Mouse (Mus musculus) MEL (cell line): ENCODE measurements around the gene Ecm1. TPM values are rescaled to one million over a fixed set of nuclear protein-coding genes. Genes with fewer than 3 reads are reported as not detected.

Experiments
- DNase-seq: peaks from one replicate; pipeline ENCODE4 v3.0.0; 2011; ENCODE audit warnings: low read depth, low spot score
- H3K27ac ChIP-seq: 2 replicates; pipeline ENCODE4 v1.5.1; 2012; ENCODE audit warnings: low read depth, mild to moderate bottlenecking, control low read depth, low read length, moderate library complexity; ENCODE audit not compliant: control insufficient read depth
- H3K27me3 ChIP-seq, 2 experiments: fragments of 150-350 bp in 1 of 2; sonication (generic) in 1 of 2; 2 replicates each; pipeline ENCODE4 v1.6.1; 2012; ENCODE audit warnings: low read length in 2 of 2, mild to moderate bottlenecking in 2 of 2, improper control_type of control experiment in 1 of 2, moderate library complexity in 1 of 2; ENCODE audit not compliant: insufficient read depth in 2 of 2, control insufficient read depth in 1 of 2
- H3K36me3 ChIP-seq, 2 experiments: 2 replicates each; pipeline ENCODE4 v1.6.1; 2012 to 2014; ENCODE audit warnings: low read length in 2 of 2, improper control_type of control experiment in 1 of 2, inconsistent platforms in 1 of 2, mild to moderate bottlenecking in 1 of 2; ENCODE audit not compliant: insufficient read depth in 2 of 2, control insufficient read depth in 1 of 2
- H3K4me1 ChIP-seq, 2 experiments: fragments of 150-350 bp in 1 of 2; sonication (generic) in 1 of 2; 2 replicates each; pipeline ENCODE4 v1.6.1; 2012; ENCODE audit warnings: low read length in 2 of 2, improper control_type of control experiment in 1 of 2, mild to moderate bottlenecking in 1 of 2; ENCODE audit not compliant: insufficient read depth in 2 of 2, control insufficient read depth in 1 of 2
- H3K4me3 ChIP-seq, 2 experiments: fragments of 150-350 bp in 1 of 2; sonication (generic) in 1 of 2; 2 replicates each; pipeline ENCODE4 v1.5.1; 2012; ENCODE audit warnings: low read depth in 2 of 2, low read length in 2 of 2, mild to moderate bottlenecking in 2 of 2, moderate library complexity in 2 of 2, control low read depth in 1 of 2, improper control_type of control experiment in 1 of 2; ENCODE audit not compliant: control insufficient read depth in 1 of 2, insufficient read depth in 1 of 2
- H3K79me2 ChIP-seq: 2 replicates; pipeline ENCODE4 v1.6.1; 2012; ENCODE audit warnings: mild to moderate bottlenecking, low read length, moderate library complexity; ENCODE audit not compliant: control insufficient read depth, poor library complexity, insufficient read depth
- H3K9ac ChIP-seq: 2 replicates; pipeline ENCODE4 v1.6.1; 2012; ENCODE audit warnings: low read depth, mild to moderate bottlenecking, control low read depth, low read length, moderate library complexity; ENCODE audit not compliant: control insufficient read depth, poor library complexity, severe bottlenecking
- H3K9me3 ChIP-seq: fragments of 150-350 bp; sonication (generic); replicated peaks from 2 replicates; pipeline ENCODE4 v1.6.1; 2012; ENCODE audit warnings: mild to moderate bottlenecking, low read length, improper control_type of control experiment, moderate library complexity; ENCODE audit not compliant: insufficient read depth
- BHLHE40 ChIP-seq: IDR thresholded peaks from 2 replicates; pipeline ENCODE4 v1.6.1; 2012; ENCODE audit warnings: low read depth, mild to moderate bottlenecking, inconsistent platforms, low read length, improper control_type of control experiment, borderline replicate concordance
- CHD2 ChIP-seq: IDR thresholded peaks from 2 replicates; pipeline ENCODE4 v1.6.1; 2011; ENCODE audit warnings: low read length, improper control_type of control experiment
- CTCF ChIP-seq, 3 experiments: IDR thresholded peaks in 2 of 3; conservative IDR thresholded peaks in 1 of 3; 2 replicates each; pipeline ENCODE4 v1.5.1; 2011 to 2012; ENCODE audit warnings: low read length in 3 of 3, low read depth in 2 of 3, mild to moderate bottlenecking in 2 of 3, improper control_type of control experiment in 1 of 3, inconsistent platforms in 1 of 3, mixed read lengths in 1 of 3, moderate library complexity in 1 of 3; ENCODE audit not compliant: control insufficient read depth in 1 of 3, insufficient read depth in 1 of 3, poor library complexity in 1 of 3, severe bottlenecking in 1 of 3
- EP300 ChIP-seq, 2 experiments: IDR thresholded peaks; 2 replicates each; pipeline ENCODE4 v1.6.1; 2011; ENCODE audit warnings: improper control_type of control experiment in 2 of 2, low read length in 2 of 2, low read depth in 1 of 2, mild to moderate bottlenecking in 1 of 2
- HCFC1 ChIP-seq: IDR thresholded peaks from 2 replicates; pipeline ENCODE4 v1.6.1; 2012; ENCODE audit warnings: low read depth, mild to moderate bottlenecking, inconsistent platforms, low read length, improper control_type of control experiment, moderate library complexity
- MAFK ChIP-seq: IDR thresholded peaks from 2 replicates; pipeline ENCODE4 v1.6.1; 2011; ENCODE audit warnings: low read depth, mild to moderate bottlenecking, low read length, improper control_type of control experiment, borderline replicate concordance
- MAX ChIP-seq: IDR thresholded peaks from 2 replicates; pipeline ENCODE4 v1.6.1; 2011; ENCODE audit warnings: low read length, improper control_type of control experiment
- MEF2A ChIP-seq: IDR thresholded peaks from 2 replicates; pipeline ENCODE4 v1.6.1; 2014; ENCODE audit warnings: low read depth, mild to moderate bottlenecking, inconsistent platforms, low read length, improper control_type of control experiment; ENCODE audit not compliant: poor library complexity, insufficient replicate concordance, severe bottlenecking; ENCODE audit errors: extremely low read depth
- MYB ChIP-seq: IDR thresholded peaks from 2 replicates; pipeline ENCODE4 v1.6.1; 2011; ENCODE audit warnings: mild to moderate bottlenecking, low read depth, low read length, improper control_type of control experiment
- MYC ChIP-seq: IDR thresholded peaks from 2 replicates; pipeline ENCODE4 v1.6.1; 2011; ENCODE audit warnings: low read depth, mild to moderate bottlenecking, low read length, improper control_type of control experiment, moderate library complexity
- NRF1 ChIP-seq: IDR thresholded peaks from 2 replicates; pipeline ENCODE4 v1.6.1; 2014; ENCODE audit warnings: low read depth, mild to moderate bottlenecking, inconsistent platforms, low read length, improper control_type of control experiment, moderate library complexity; ENCODE audit not compliant: poor library complexity, insufficient read depth, severe bottlenecking
- POLR2A ChIP-seq, 2 experiments: IDR thresholded peaks; 2 replicates each; pipeline ENCODE4 v1.6.1; 2011 to 2012; ENCODE audit warnings: low read length in 2 of 2, mild to moderate bottlenecking in 2 of 2, control low read depth in 1 of 2, improper control_type of control experiment in 1 of 2, low read depth in 1 of 2, moderate library complexity in 1 of 2; ENCODE audit not compliant: control insufficient read depth in 1 of 2, insufficient read depth in 1 of 2, poor library complexity in 1 of 2
- POLR2AphosphoS2 ChIP-seq: IDR thresholded peaks from 2 replicates; pipeline ENCODE4 v1.6.1; 2011; ENCODE audit warnings: low read length, improper control_type of control experiment
- SIN3A ChIP-seq: IDR thresholded peaks from 2 replicates; pipeline ENCODE4 v1.6.1; 2012; ENCODE audit warnings: low read length, improper control_type of control experiment, inconsistent platforms
- TAL1 ChIP-seq: IDR thresholded peaks from 2 replicates; pipeline ENCODE4 v1.6.1; 2012; ENCODE audit warnings: mild to moderate bottlenecking, inconsistent platforms, low read length, moderate library complexity, mixed read lengths
- TBP ChIP-seq: IDR thresholded peaks from 2 replicates; pipeline ENCODE4 v1.8.0; 2011; ENCODE audit warnings: low read depth, low read length, improper control_type of control experiment
- TCF12 ChIP-seq: IDR thresholded peaks from 2 replicates; pipeline ENCODE4 v1.6.1; 2014; ENCODE audit warnings: low read depth, mild to moderate bottlenecking, inconsistent platforms, low read length, improper control_type of control experiment, moderate library complexity
- UBTF ChIP-seq: IDR thresholded peaks from 2 replicates; pipeline ENCODE4 v1.6.1; 2012; ENCODE audit warnings: low read depth, mild to moderate bottlenecking, inconsistent platforms, low read length, improper control_type of control experiment, moderate library complexity, borderline replicate concordance; ENCODE audit not compliant: insufficient read depth
- USF1 ChIP-seq: IDR thresholded peaks from 2 replicates; pipeline ENCODE4 v1.6.1; 2014; ENCODE audit warnings: low read depth, mild to moderate bottlenecking, inconsistent platforms, low read length, improper control_type of control experiment, moderate library complexity
- USF2 ChIP-seq, 2 experiments: IDR thresholded peaks; 2 replicates each; pipeline ENCODE4 v1.6.1; 2011 to 2012; ENCODE audit warnings: improper control_type of control experiment in 2 of 2, low read length in 2 of 2, borderline replicate concordance in 1 of 2, inconsistent platforms in 1 of 2, low read depth in 1 of 2, mild to moderate bottlenecking in 1 of 2; ENCODE audit not compliant: insufficient read depth in 1 of 2
- ZNF384 ChIP-seq: IDR thresholded peaks from 2 replicates; pipeline ENCODE4 v1.6.1; 2012; ENCODE audit warnings: low read depth, mild to moderate bottlenecking, inconsistent platforms, low read length, improper control_type of control experiment
- polyA plus RNA-seq, 2 experiments: library from polyadenylated mRNA; stranded (reverse) in 1 of 2; unstranded in 1 of 2; fragments of >175 nt in 1 of 2; fragments of >200 nt in 1 of 2; gene quantifications; 2 replicates each; pipeline versions ENCODE4 v1.2.1 to v1.2.4; 2012; ENCODE audit warnings: low replicate concordance in 2 of 2, low read depth in 1 of 2; ENCODE audit not compliant: insufficient read length in 2 of 2, insufficient read depth in 1 of 2, missing spikeins in 1 of 2
- total RNA-seq: library from RNA; depleted of rRNA; stranded (reverse); fragments of 300-350 nt; gene quantifications from 2 replicates; pipeline ENCODE4 v1.2.3, GENCODE M21; 2012

The Ecm1 gene
- total and polyA plus RNA-seq, 3 experiments = 1.0 to 9.5 TPM; not detected in 1

DNA sequence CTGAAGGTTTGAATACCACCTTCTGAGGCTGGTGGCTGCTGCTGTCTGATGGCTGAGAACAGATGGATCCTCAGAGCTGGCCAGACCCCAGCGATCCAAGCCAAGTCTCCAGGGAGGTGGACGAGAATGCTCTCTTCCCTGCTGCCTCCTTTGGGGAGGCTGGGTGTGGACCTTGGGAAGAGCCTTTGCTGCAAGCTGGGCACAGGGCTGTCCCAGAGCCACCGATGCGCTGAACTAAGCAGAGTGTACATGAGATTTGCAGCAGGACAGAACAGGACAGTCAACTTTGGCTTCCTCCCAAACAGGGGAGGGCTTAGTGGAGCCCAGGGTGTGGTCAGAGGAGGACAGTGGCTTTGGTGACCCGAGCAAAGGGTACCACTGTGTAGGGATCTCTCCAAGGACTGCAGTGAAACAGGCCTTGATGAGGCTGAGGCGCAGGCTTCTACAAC, 39.1 kb downstream of the Ecm1 start:
- no peak overlapping the region for H3K4me3 ChIP-seq
- no peak for TF ChIP-seq MAX
- no peak for TF ChIP-seq TCF12
- TF ChIP-seq POLR2A (IDR thresholded peaks at IDR 0.05; ENCODE audit: control insufficient read depth in 1 of 2, insufficient read depth in 1 of 2, low read depth in 1 of 2, low read length in 2 of 2, poor library complexity in 1 of 2) = no peak
- no peak for TF ChIP-seq MYB
- no peak for TF ChIP-seq SIN3A
- no peak for TF ChIP-seq HCFC1
- no peak for TF ChIP-seq MEF2A
- TF ChIP-seq TBP = no peak
- TF ChIP-seq TAL1 = no peak; the same call in 1 of the 2 replicates
- no peak for TF ChIP-seq POLR2AphosphoS2
- H3K27ac ChIP-seq = no peak overlapping the region
- H3K36me3 ChIP-seq = 0 out of 4 replicates have a peak, but pooled peaks cover 0 to 3% of the 10 kb centered on the region in 2 experiments
- H3K79me2 ChIP-seq = no peaks in the 10 kb centered on the region
- no peak for DNase-seq
- H3K9me3 ChIP-seq = no peaks in the 10 kb centered on the region
- H3K27me3 ChIP-seq = no peaks in the 10 kb centered on the region
- peaks cover 0 to 3% of the 10 kb centered on the region in 2 experiments; a peak in 2 of 4 replicates for H3K4me1 ChIP-seq
- no peak overlapping the region for H3K9ac ChIP-seq

DNA sequence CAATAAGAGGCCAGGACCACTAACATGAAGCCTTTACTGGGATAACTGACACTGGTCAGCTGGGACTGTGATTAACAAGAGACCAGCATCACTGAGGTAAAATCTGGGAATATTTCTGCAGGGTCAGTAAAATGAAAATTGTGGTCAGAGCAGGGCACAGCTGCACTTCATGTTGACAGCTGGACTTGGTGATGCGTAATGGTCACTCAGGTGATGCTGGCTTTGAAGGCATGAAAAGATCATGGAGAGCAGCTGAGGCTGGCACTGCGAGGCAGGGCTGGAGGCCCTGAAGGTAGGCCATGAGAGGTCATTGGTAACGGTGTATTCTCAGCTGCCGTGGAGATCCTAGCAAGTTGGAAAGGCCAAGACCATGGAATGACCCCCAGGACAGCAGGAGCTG, 41.1 kb downstream of the Ecm1 start:
- H3K9me3 ChIP-seq = no peaks in the 10 kb centered on the region
- no peaks in the 10 kb centered on the region for H3K27me3 ChIP-seq
- H3K36me3 ChIP-seq = no peaks in the 10 kb centered on the region
- H3K9ac ChIP-seq = no peak overlapping the region
- TF ChIP-seq USF2 (IDR thresholded peaks at IDR 0.05; ENCODE audit: borderline replicate concordance in 1 of 2, insufficient read depth in 1 of 2, low read depth in 1 of 2, low read length in 2 of 2) (no peak), NRF1 (no peak), MEF2A (no peak), ZNF384 (no peak)
- TF ChIP-seq, all 39 proteins: peak for 0
- Histone ChIP-seq H3K79me2 (no peaks in the 10 kb centered on the region), H3K27ac (no peak overlapping the region), H3K4me3 (no peak overlapping the region), H3K4me1 (peaks cover 0 to 7% of the 10 kb centered on the region in 2 experiments; a peak in 1 of 4 replicates)
- no peak for DNase-seq

DNA sequence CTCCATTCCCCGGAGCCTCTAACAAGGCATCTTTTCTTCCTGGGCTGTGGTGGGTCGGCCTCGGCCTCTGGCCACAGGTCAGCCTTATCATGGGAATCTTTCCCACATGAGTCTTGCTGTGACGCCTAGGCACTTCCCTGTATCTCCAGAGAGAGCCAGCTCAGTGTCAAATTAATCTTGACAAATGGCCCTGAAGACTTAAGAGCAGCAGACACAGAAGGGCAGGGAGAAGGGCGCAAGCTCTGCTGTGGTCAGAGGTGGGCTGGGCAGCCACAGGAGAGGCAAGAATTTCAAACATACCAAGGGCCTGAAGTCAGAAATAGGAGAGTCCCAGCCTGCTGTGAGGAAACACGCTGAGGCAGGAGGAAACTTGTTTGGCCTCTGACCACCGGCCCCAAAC, 43.0 kb downstream of the Ecm1 start:
- Histone ChIP-seq H3K4me3 (no peak overlapping the region), H3K27ac (no peak overlapping the region), H3K9ac (no peak overlapping the region), H3K36me3 (no peaks in the 10 kb centered on the region)
- TF ChIP-seq EP300 (IDR thresholded peaks at IDR 0.05; ENCODE audit: low read depth in 1 of 2, low read length in 2 of 2) (no peak), MYB (no peak), TCF12 (no peak), ZNF384 (no peak), MEF2A (no peak), USF1 (no peak), TAL1 (no peak), CTCF (IDR thresholded peaks at IDR 0.05 in 2 of 3, conservative IDR thresholded peaks at IDR 0.05 in 1 of 3; ENCODE audit: control insufficient read depth in 1 of 3, insufficient read depth in 1 of 3, low read depth in 2 of 3, low read length in 3 of 3, poor library complexity in 1 of 3, severe bottlenecking in 1 of 3) (no peak), MAFK (no peak), BHLHE40 (no peak), CHD2 (no peak), USF2 (IDR thresholded peaks at IDR 0.05; ENCODE audit: borderline replicate concordance in 1 of 2, insufficient read depth in 1 of 2, low read depth in 1 of 2, low read length in 2 of 2) (no peak), MYC (no peak), UBTF (no peak)
- TF ChIP-seq, all 39 proteins: peak for 0
- no peak for DNase-seq
- Histone ChIP-seq H3K79me2 (no peaks in the 10 kb centered on the region), H3K27me3 (no peaks in the 10 kb centered on the region), H3K9me3 (no peaks in the 10 kb centered on the region), H3K4me1 (peaks cover 0 to 7% of the 10 kb centered on the region in 2 experiments; a peak in 1 of 4 replicates)
